Mouse (Mus musculus): ENCODE data around the gene Otog. TPM values are rescaled to one million over a fixed set of nuclear protein-coding genes. Genes with fewer than 3 reads are reported as not detected.

The Otog gene
- total and polyA plus RNA-seq, 3 experiments: 0.06 TPM; not detected in 2

DNA sequence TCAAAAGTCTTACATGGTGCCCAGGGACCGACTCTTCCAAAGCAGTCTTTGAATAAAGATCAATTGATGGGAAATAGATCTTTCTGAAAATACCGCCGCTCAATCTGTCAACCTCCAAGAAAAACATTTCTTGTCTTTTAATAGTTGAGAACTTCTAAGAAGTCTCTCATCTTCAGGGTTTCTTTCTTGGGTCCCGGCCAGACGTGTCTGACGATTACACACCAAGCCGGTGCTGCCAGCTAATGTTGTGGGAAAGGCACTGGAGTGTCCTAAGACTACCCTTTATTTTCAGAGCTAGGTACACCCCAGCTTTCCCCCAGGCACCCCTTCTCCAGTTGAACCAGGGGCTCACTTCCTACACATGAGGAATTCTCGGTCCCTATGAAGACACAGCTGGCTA, 32.7 kb upstream of the Otog start:
- no peaks in the 10 kb centered on the region for H3K36me3 ChIP-seq (ENCODE audit: control insufficient read depth, insufficient read depth, low read length)
- H3K27me3 ChIP-seq (ENCODE audit: control insufficient read depth, insufficient read depth, low read length): no peaks in the 10 kb centered on the region
- WGBS: 85% methylated on average over 8 of the region's 8 CpGs
- intact Hi-C loops (cut with DNase I): no loop called here
- H3K9ac ChIP-seq (ENCODE audit: low read depth, low read length): no peak overlapping the region
- H3K79me2 ChIP-seq (replicated peaks; ENCODE audit: control insufficient read depth, insufficient read depth, low read length): no peaks in the 10 kb centered on the region
- no peak overlapping the region for H3K27ac ChIP-seq
- no peak for TF ChIP-seq EP300 (IDR thresholded peaks at IDR 0.05; ENCODE audit: insufficient read depth, low read depth, low read length)
- no peak for TF ChIP-seq CTCF (IDR thresholded peaks at IDR 0.05)
- TF ChIP-seq POLR2A (IDR thresholded peaks at IDR 0.05; ENCODE audit: insufficient read depth, low read depth, low read length): no peak
- no peaks in the 10 kb centered on the region for H3K4me1 ChIP-seq (ENCODE audit: control insufficient read depth, insufficient read depth, low read length)
- no peak overlapping the region for H3K4me3 ChIP-seq
- no peak for DNase-seq

- Histone ChIP-seq H3K27ac (no peak overlapping the region), H3K4me3 (no peak overlapping the region), H3K79me2 (replicated peaks; ENCODE audit: control insufficient read depth, insufficient read depth, low read length) (no peaks in the 10 kb centered on the region), H3K27me3 (ENCODE audit: control insufficient read depth, insufficient read depth, low read length) (no peaks in the 10 kb centered on the region), H3K36me3 (ENCODE audit: control insufficient read depth, insufficient read depth, low read length) (no peaks in the 10 kb centered on the region), H3K4me1 (ENCODE audit: control insufficient read depth, insufficient read depth, low read length) (no peaks in the 10 kb centered on the region), H3K9ac (ENCODE audit: low read depth, low read length) (no peak overlapping the region)
- intact Hi-C loops (cut with DNase I): no loop called here
- TF ChIP-seq POLR2A (IDR thresholded peaks at IDR 0.05; ENCODE audit: insufficient read depth, low read depth, low read length): no peak
- TF ChIP-seq CTCF (IDR thresholded peaks at IDR 0.05): no peak
- no peak for TF ChIP-seq EP300 (IDR thresholded peaks at IDR 0.05; ENCODE audit: insufficient read depth, low read depth, low read length)
- 83% methylated on average over 6 of the region's 6 CpGs for WGBS
- DNase-seq: no peak
These were observed 30.5 kb upstream of the Otog start for GRCm38 (mm10) chr7:46210276-46210675.

GRCm38 (mm10) chr7:46216481-46216880, 24.3 kb upstream of the Otog start:
- intact Hi-C loops (cut with DNase I): no loop called here
- DNase-seq: no peak
- H3K27me3 ChIP-seq (ENCODE audit: control insufficient read depth, insufficient read depth, low read length): no peaks in the 10 kb centered on the region
- H3K4me1 ChIP-seq (ENCODE audit: control insufficient read depth, insufficient read depth, low read length): no peaks in the 10 kb centered on the region
- no peaks in the 10 kb centered on the region for H3K36me3 ChIP-seq (ENCODE audit: control insufficient read depth, insufficient read depth, low read length)
- no peak overlapping the region for H3K9ac ChIP-seq (ENCODE audit: low read depth, low read length)
- no peaks in the 10 kb centered on the region for H3K79me2 ChIP-seq (replicated peaks; ENCODE audit: control insufficient read depth, insufficient read depth, low read length)
- no peak overlapping the region for H3K27ac ChIP-seq
- TF ChIP-seq POLR2A (IDR thresholded peaks at IDR 0.05; ENCODE audit: insufficient read depth, low read depth, low read length) (no peak), CTCF (IDR thresholded peaks at IDR 0.05) (no peak), EP300 (IDR thresholded peaks at IDR 0.05; ENCODE audit: insufficient read depth, low read depth, low read length) (no peak)
- 62% methylated on average over 2 of the region's 2 CpGs for WGBS
- H3K4me3 ChIP-seq: no peak overlapping the region

DNA sequence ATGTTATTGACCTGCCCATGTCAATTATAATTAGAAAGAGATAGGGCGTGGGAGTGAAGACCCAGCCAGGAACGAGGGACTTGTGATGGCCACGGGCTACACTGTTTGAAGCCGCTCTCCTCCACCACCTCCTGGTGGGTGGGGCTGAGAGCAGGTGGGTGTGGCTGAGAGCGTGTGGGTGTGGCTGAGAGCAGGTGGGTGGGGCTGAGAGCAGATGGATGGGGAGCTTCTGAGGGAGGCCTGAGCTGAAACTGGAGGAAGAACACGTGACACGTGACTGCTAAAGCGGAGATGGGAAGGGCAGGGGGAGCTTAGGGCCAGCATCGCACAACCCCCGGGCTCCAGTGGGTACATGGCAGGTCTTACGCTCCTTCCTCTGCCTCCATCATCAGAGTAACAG, 22.4 kb upstream of the Otog start:
- intact Hi-C loops (cut with DNase I): no loop called here
- Histone ChIP-seq H3K4me1 (ENCODE audit: control insufficient read depth, insufficient read depth, low read length) (no peaks in the 10 kb centered on the region), H3K27me3 (ENCODE audit: control insufficient read depth, insufficient read depth, low read length) (no peaks in the 10 kb centered on the region), H3K36me3 (ENCODE audit: control insufficient read depth, insufficient read depth, low read length) (no peaks in the 10 kb centered on the region), H3K9ac (ENCODE audit: low read depth, low read length) (no peak overlapping the region), H3K27ac (no peak overlapping the region), H3K79me2 (replicated peaks; ENCODE audit: control insufficient read depth, insufficient read depth, low read length) (no peaks in the 10 kb centered on the region), H3K4me3 (no peak overlapping the region)
- no peak for TF ChIP-seq POLR2A (IDR thresholded peaks at IDR 0.05; ENCODE audit: insufficient read depth, low read depth, low read length)
- no peak for TF ChIP-seq CTCF (IDR thresholded peaks at IDR 0.05)
- TF ChIP-seq EP300 (IDR thresholded peaks at IDR 0.05; ENCODE audit: insufficient read depth, low read depth, low read length): no peak
- 27% methylated on average over 11 of the region's 11 CpGs for WGBS
- no peak for DNase-seq

DNA sequence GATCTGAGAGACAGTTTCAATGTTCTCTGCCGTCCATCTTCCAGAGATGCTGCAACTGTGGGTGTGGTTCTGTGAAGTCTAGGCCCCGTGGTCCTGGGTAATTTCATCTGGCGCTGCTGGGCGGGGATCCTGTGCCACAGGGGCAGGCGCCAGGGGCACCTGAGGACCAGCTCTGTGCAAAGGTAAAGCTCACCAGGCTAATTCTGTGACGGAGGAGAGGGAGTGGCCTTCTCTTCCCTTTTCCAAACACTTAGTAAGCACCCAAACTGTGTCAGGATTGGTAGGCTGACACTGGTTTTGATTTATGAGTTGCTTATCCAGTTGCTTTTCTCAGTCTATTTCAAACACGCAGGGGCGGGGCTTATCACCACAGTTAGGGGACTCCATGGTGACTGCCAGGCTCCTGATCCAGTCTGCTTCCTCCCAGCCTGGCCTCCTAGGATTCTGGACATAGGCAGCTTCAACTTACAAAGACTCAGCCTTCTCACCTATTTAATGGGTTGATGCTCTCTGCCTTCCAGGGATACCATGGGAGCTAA, 20.1 kb upstream of the Otog start:
- Histone ChIP-seq H3K4me3 (no peak overlapping the region), H3K79me2 (replicated peaks; ENCODE audit: control insufficient read depth, insufficient read depth, low read length) (no peaks in the 10 kb centered on the region), H3K36me3 (ENCODE audit: control insufficient read depth, insufficient read depth, low read length) (no peaks in the 10 kb centered on the region), H3K27ac (no peak overlapping the region), H3K9ac (ENCODE audit: low read depth, low read length) (no peak overlapping the region), H3K27me3 (ENCODE audit: control insufficient read depth, insufficient read depth, low read length) (no peaks in the 10 kb centered on the region), H3K4me1 (ENCODE audit: control insufficient read depth, insufficient read depth, low read length) (no peaks in the 10 kb centered on the region)
- no peak for DNase-seq
- TF ChIP-seq POLR2A (IDR thresholded peaks at IDR 0.05; ENCODE audit: insufficient read depth, low read depth, low read length): no peak
- WGBS: 59% methylated on average over 8 of the region's 8 CpGs
- intact Hi-C loops (cut with DNase I): no loop called here

DNA sequence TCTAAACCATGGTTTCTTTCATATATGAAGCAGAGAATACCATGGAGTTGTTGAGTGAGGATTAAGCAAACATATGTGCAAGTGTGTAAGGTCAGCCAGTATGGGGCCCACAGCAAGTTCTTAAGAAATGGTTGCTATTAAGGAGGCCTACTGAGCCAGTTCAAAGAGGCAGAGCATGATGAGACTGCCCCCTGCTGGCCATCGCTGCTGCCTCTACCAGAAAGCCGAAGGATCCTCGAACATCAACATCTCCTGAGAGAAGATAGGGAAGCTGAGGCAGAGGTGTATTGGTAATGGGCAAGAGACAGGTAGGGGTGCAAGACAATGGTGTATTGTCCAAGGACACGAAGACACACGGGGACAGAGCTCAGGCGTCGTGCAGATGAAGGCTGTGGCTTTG, 14.5 kb upstream of the Otog start:
- no peak overlapping the region for H3K27ac ChIP-seq
- no peaks in the 10 kb centered on the region for H3K4me1 ChIP-seq (ENCODE audit: control insufficient read depth, insufficient read depth, low read length)
- intact Hi-C loops (cut with DNase I): no loop called here
- no peak overlapping the region for H3K4me3 ChIP-seq
- peak; percentile 67 for TF ChIP-seq CTCF (IDR thresholded peaks at IDR 0.05)
- TF ChIP-seq POLR2A (IDR thresholded peaks at IDR 0.05; ENCODE audit: insufficient read depth, low read depth, low read length): no peak
- no peaks in the 10 kb centered on the region for H3K36me3 ChIP-seq (ENCODE audit: control insufficient read depth, insufficient read depth, low read length)
- no peaks in the 10 kb centered on the region for H3K27me3 ChIP-seq (ENCODE audit: control insufficient read depth, insufficient read depth, low read length)
- WGBS: 36% methylated on average over 7 of the region's 7 CpGs
- H3K9ac ChIP-seq (ENCODE audit: low read depth, low read length): no peak overlapping the region
- no peaks in the 10 kb centered on the region for H3K79me2 ChIP-seq (replicated peaks; ENCODE audit: control insufficient read depth, insufficient read depth, low read length)
- DNase-seq: no peak
